Mouse (Mus musculus): ENCODE results near the gene Sp2. TPM values are rescaled to one million over a fixed set of nuclear protein-coding genes. Genes with fewer than 3 reads are reported as not detected.
A peak's percentile ranks its signal among the peaks of the same experiment; 100 is the strongest.

Sp2 gene
- total RNA-seq, 1 experiment = 5.4 TPM

DNA sequence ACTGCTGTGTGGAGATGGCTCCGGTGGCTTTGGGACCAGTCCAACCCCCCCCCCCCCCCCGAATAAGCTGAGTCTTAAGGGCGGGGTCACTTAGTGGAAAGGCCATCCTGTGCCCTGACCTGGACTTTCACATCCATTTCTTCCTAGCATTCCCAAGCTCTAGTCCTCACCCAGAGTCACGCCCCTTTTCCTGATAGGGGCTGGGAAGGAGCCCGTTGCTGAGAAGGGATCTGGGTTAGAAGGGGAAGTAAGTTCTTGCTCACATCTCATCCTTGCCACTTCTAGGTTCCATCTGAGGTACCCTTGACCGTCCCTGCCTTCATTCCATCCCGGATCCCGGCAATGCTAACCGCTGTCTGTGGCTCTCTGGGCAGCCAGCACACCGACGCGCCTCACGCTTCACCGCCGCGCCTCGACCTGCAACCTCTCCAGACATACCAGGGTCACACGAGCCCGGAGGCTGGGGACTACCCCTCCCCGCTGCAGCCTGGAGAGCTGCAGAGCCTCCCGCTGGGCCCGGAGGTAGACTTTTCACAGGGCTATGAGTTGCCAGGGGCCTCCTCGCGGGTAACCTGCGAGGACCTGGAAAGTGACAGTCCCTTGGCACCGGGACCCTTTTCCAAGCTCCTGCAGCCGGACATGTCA lies 38.5 kb upstream of the Sp2 start:
- Histone ChIP-seq H3K9ac (ENCODE audit: insufficient read depth, low read depth, low read length, poor library complexity, severe bottlenecking) (peak overlapping the region; percentile 8; the same call in 1 of the 2 replicates), H3K36me3 (ENCODE audit: control insufficient read depth, insufficient read depth, low read length, poor library complexity, severe bottlenecking) (peaks cover 3% of the 10 kb centered on the region; the same call in 1 of the 2 replicates), H3K27ac (ENCODE audit: insufficient read depth, low read depth, low read length, poor library complexity, severe bottlenecking) (no peak overlapping the region), H3K4me1 (ENCODE audit: control insufficient read depth in 2 of 2, insufficient read depth in 2 of 2, low read length in 2 of 2, poor library complexity in 1 of 2) (peaks cover 5 to 12% of the 10 kb centered on the region in 2 experiments; a peak in 3 of 4 replicates), H3K4me3 (ENCODE audit: insufficient read depth in 1 of 2, low read depth in 1 of 2, low read length in 2 of 2, poor library complexity in 1 of 2, severe bottlenecking in 1 of 2) (peak overlapping the region; percentile 75 to 82), H3K9me3 (ENCODE audit: control insufficient read depth, insufficient read depth, low read depth, low read length) (no peaks in the 10 kb centered on the region)
- in situ Hi-C loops (cut with MboI; ENCODE audit: low sequenced_read_pairs in 2 of 2, unreplicated experiment in 2 of 2) = no loop called here
- DNase-seq (ENCODE audit: low read depth, low spot score) = no peak
- TF ChIP-seq ZNF384 (IDR thresholded peaks at IDR 0.05; ENCODE audit: low read depth, low read length) (no peak), ZC3H11A (IDR thresholded peaks at IDR 0.05; ENCODE audit: borderline replicate concordance, low read depth, low read length) (no peak), CHD2 (IDR thresholded peaks at IDR 0.05; ENCODE audit: low read depth, low read length) (no peak), MAFK (IDR thresholded peaks at IDR 0.05; ENCODE audit: insufficient read depth, low read depth, low read length) (no peak), HCFC1 (IDR thresholded peaks at IDR 0.05; ENCODE audit: borderline replicate concordance, insufficient read depth, low read length) (no peak)

DNA sequence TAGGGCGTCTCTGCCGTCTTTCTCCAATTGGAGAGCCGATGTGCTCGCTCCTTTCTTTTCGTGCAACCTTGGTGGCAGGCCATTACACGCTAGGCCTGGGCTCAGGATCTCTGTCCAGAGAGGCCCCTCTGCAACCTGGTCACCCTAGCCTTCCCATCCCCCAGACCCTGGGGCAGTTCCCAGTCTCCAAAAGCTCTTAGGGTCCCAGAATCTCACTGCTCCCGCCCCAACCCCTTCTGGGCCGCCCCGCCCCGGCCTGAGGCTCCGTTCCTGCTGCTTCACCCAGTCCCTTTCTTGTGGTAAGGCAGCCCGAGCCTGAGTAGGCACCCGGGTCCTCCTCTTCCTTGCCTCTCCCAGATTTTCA lies 36.6 kb upstream of the Sp2 start:
- Histone ChIP-seq H3K9ac (ENCODE audit: insufficient read depth, low read depth, low read length, poor library complexity, severe bottlenecking) (peak overlapping the region; percentile 73; the same call in 1 of the 2 replicates), H3K4me1 (ENCODE audit: control insufficient read depth in 2 of 2, insufficient read depth in 2 of 2, low read length in 2 of 2, poor library complexity in 1 of 2) (peaks cover 3 to 7% of the 10 kb centered on the region in 2 experiments; a peak in 1 of 4 replicates), H3K9me3 (ENCODE audit: control insufficient read depth, insufficient read depth, low read depth, low read length) (no peaks in the 10 kb centered on the region), H3K36me3 (ENCODE audit: control insufficient read depth, insufficient read depth, low read length, poor library complexity, severe bottlenecking) (no peaks in the 10 kb centered on the region; the same call in 1 of the 2 replicates), H3K27ac (ENCODE audit: insufficient read depth, low read depth, low read length, poor library complexity, severe bottlenecking) (no peak overlapping the region), H3K4me3 (ENCODE audit: insufficient read depth in 1 of 2, low read depth in 1 of 2, low read length in 2 of 2, poor library complexity in 1 of 2, severe bottlenecking in 1 of 2) (peak overlapping the region; percentile 57 to 84)
- in situ Hi-C loops (cut with MboI; ENCODE audit: low sequenced_read_pairs in 2 of 2, unreplicated experiment in 2 of 2) = no loop called here
- no peak for DNase-seq (ENCODE audit: low read depth, low spot score)
- no peak for TF ChIP-seq HCFC1 (IDR thresholded peaks at IDR 0.05; ENCODE audit: borderline replicate concordance, insufficient read depth, low read length)
- TF ChIP-seq CHD2 (IDR thresholded peaks at IDR 0.05; ENCODE audit: low read depth, low read length) = no peak
- no peak for TF ChIP-seq ZC3H11A (IDR thresholded peaks at IDR 0.05; ENCODE audit: borderline replicate concordance, low read depth, low read length)
- TF ChIP-seq ZNF384 (IDR thresholded peaks at IDR 0.05; ENCODE audit: low read depth, low read length) = no peak
- no peak for TF ChIP-seq MAFK (IDR thresholded peaks at IDR 0.05; ENCODE audit: insufficient read depth, low read depth, low read length)

DNA sequence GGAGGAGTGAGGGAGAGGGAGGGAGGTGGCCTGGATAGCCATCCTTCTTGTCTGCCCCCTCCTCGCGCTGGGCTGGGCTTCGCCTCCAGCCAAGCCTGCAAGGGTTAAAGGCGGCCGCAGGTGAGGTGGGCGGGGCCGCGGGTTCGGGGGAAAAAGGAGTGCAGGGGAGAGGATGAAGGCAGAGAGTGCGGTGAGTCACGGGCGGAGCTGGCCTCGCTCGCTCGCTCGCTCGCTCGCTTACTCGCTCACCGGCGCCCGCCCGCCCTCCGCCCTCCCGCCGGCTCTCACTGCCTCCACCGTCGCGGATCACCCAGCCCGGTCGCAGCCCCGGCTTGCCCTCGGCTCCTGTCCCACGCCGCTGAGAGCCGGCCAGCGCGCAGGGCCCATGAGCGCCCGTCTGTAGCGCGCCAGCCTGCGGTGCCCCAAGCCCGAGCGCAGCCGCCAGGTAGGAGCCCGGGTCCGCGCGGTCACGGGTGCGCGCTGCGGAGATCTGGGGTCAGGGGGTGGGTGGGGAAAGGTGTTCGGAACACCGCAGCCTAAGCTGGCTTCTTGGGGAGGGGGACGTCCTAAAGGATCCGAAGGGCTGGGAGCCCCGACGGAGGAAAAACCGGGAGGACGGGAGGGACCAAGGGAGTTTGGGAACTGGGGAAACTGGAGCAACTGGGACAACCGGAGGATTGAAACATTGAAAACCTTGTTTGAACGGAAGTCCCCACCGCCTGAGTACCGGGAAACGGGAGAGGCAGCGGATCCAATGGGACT lies 36.0 kb upstream of the Sp2 start:
- TF ChIP-seq ZC3H11A (IDR thresholded peaks at IDR 0.05; ENCODE audit: borderline replicate concordance, low read depth, low read length) = no peak
- TF ChIP-seq MAFK (IDR thresholded peaks at IDR 0.05; ENCODE audit: insufficient read depth, low read depth, low read length) = no peak
- no peak for TF ChIP-seq ZNF384 (IDR thresholded peaks at IDR 0.05; ENCODE audit: low read depth, low read length)
- peak overlapping the region; percentile 73 for H3K9ac ChIP-seq (ENCODE audit: insufficient read depth, low read depth, low read length, poor library complexity, severe bottlenecking)
- no peaks in the 10 kb centered on the region for H3K36me3 ChIP-seq (ENCODE audit: control insufficient read depth, insufficient read depth, low read length, poor library complexity, severe bottlenecking)
- no peak for DNase-seq (ENCODE audit: low read depth, low spot score)
- in situ Hi-C loops (cut with MboI; ENCODE audit: low sequenced_read_pairs in 2 of 2, unreplicated experiment in 2 of 2) = no loop called here
- H3K27ac ChIP-seq (ENCODE audit: insufficient read depth, low read depth, low read length, poor library complexity, severe bottlenecking) = no peak overlapping the region
- H3K4me3 ChIP-seq (ENCODE audit: insufficient read depth in 1 of 2, low read depth in 1 of 2, low read length in 2 of 2, poor library complexity in 1 of 2, severe bottlenecking in 1 of 2) = peak overlapping the region; percentile 57 to 84
- no peaks in the 10 kb centered on the region for H3K9me3 ChIP-seq (ENCODE audit: control insufficient read depth, insufficient read depth, low read depth, low read length)
- H3K4me1 ChIP-seq (ENCODE audit: control insufficient read depth in 2 of 2, insufficient read depth in 2 of 2, low read length in 2 of 2, poor library complexity in 1 of 2) = peaks cover 3 to 4% of the 10 kb centered on the region in 2 experiments; a peak in 1 of 4 replicates

DNA sequence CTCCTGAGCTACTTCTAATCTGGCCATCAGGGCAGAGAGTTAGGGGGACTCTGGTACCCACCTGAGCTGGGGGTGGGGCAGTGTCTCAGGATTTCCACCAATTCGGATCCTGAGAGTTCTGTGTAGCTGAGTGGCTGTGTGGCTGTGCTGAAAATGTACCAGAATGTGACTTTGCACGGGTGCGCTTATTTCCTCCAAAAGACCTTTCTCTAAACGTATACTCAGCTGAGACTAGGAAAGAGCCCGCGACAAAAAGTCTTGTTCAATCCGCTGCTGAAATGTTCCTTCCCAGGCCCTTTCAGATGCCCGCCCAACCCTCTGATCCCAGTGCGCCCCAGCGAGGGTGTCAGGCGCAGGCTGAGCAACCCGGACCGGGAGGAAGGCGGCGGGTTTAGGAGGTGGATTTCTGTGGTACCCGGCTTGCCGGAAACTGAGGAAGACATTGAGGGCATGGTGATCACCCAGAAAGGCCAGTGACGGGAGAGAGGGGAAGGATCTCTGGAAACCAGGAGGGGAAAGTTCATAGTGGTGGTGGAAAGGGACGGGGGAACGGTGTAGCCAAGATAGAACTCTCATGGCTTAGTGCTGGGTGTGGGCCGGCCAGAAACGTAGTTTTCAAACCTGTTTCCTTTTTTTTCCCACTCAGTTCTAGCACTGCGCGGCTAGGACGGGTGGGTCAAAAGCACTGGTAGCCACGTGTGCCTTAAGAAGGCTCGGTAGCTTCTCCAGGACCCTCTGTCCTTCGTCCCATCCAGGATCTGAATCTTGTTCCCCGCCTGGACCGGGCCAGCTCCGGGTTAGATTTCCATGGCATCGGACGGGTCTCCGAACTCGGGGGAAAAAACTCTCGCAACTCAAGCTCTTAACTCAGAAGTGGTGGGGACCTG lies 35.2 kb upstream of the Sp2 start:
- Histone ChIP-seq H3K4me3 (ENCODE audit: insufficient read depth in 1 of 2, low read depth in 1 of 2, low read length in 2 of 2, poor library complexity in 1 of 2, severe bottlenecking in 1 of 2) (peak overlapping the region; percentile 57 to 84), H3K36me3 (ENCODE audit: control insufficient read depth, insufficient read depth, low read length, poor library complexity, severe bottlenecking) (no peaks in the 10 kb centered on the region), H3K4me1 (ENCODE audit: control insufficient read depth in 2 of 2, insufficient read depth in 2 of 2, low read length in 2 of 2, poor library complexity in 1 of 2) (peaks cover 1 to 2% of the 10 kb centered on the region in 2 experiments; a peak in 1 of 4 replicates), H3K9me3 (ENCODE audit: control insufficient read depth, insufficient read depth, low read depth, low read length) (no peaks in the 10 kb centered on the region), H3K27ac (ENCODE audit: insufficient read depth, low read depth, low read length, poor library complexity, severe bottlenecking) (no peak overlapping the region), H3K9ac (ENCODE audit: insufficient read depth, low read depth, low read length, poor library complexity, severe bottlenecking) (peak overlapping the region; percentile 45)
- TF ChIP-seq HCFC1 (IDR thresholded peaks at IDR 0.05; ENCODE audit: borderline replicate concordance, insufficient read depth, low read length) (no peak), CHD2 (IDR thresholded peaks at IDR 0.05; ENCODE audit: low read depth, low read length) (no peak), MAFK (IDR thresholded peaks at IDR 0.05; ENCODE audit: insufficient read depth, low read depth, low read length) (no peak), ZC3H11A (IDR thresholded peaks at IDR 0.05; ENCODE audit: borderline replicate concordance, low read depth, low read length) (no peak), ZNF384 (IDR thresholded peaks at IDR 0.05; ENCODE audit: low read depth, low read length) (no peak)
- DNase-seq (ENCODE audit: low read depth, low spot score) = no peak
- in situ Hi-C loops (cut with MboI; ENCODE audit: low sequenced_read_pairs in 2 of 2, unreplicated experiment in 2 of 2) = no loop called here

Measured in ES-E14 (cell line).